Mouse (Mus musculus) midbrain, postnatal 0 days (tissue): ENCODE measurements at regions not wholly inside any gene's neighbourhood (a gene's known extent, or its start where the extent isn't known, plus 50 kb on each side); places are given as distances from the start of the nearest gene placed in this dataset.

Experiments used
- ATAC-seq: fragments of 200-750 bp; cut with Nextera tagmentation; 2 replicates; pipeline ENCODE4 v1.8.0; 2017; ENCODE audit warnings: moderate number of reproducible peaks, mild to moderate bottlenecking, moderate TSS enrichment, moderate library complexity; ENCODE audit not compliant: low FRiP score
- DNase-seq: peaks from one replicate; pipeline ENCODE4 v3.0.0-alpha.2; 2015; ENCODE audit warnings: low spot score
- H3K27ac ChIP-seq: fragments of 300-500 bp; sonication (generic); 2 replicates; pipeline ENCODE4 v1.5.1; 2014; ENCODE audit warnings: low read depth, mild to moderate bottlenecking, low read length, mixed read lengths
- H3K27me3 ChIP-seq: fragments of 300-500 bp; sonication (generic); 2 replicates; pipeline ENCODE4 v1.6.1; 2014; ENCODE audit warnings: low read length, control low read depth, mixed read lengths; ENCODE audit not compliant: insufficient read depth
- H3K36me3 ChIP-seq: fragments of 300-500 bp; sonication (generic); 2 replicates; pipeline ENCODE4 v1.6.1; 2014; ENCODE audit warnings: low read length, control low read depth, mixed read lengths; ENCODE audit not compliant: insufficient read depth
- H3K4me1 ChIP-seq: fragments of 300-500 bp; sonication (generic); 2 replicates; pipeline ENCODE4 v1.6.1; 2014; ENCODE audit warnings: mild to moderate bottlenecking, control low read depth, antibody characterized with exemption, low read length, mixed read lengths; ENCODE audit not compliant: insufficient read depth
- H3K4me2 ChIP-seq: fragments of 300-500 bp; sonication (generic); 2 replicates; pipeline ENCODE4 v1.6.1; 2014; ENCODE audit warnings: low read depth, mild to moderate bottlenecking, low read length, mixed read lengths; ENCODE audit not compliant: poor library complexity, severe bottlenecking
- H3K4me3 ChIP-seq: fragments of 300-500 bp; sonication (generic); 2 replicates; pipeline ENCODE4 v1.5.1; 2014; ENCODE audit warnings: low read depth, mild to moderate bottlenecking, low read length, moderate library complexity
- H3K9ac ChIP-seq: fragments of 300-500 bp; sonication (generic); replicated peaks from 2 replicates; pipeline ENCODE4 v1.6.1; 2014; ENCODE audit warnings: mild to moderate bottlenecking, low read length, moderate library complexity, mixed read lengths; ENCODE audit not compliant: poor library complexity, severe bottlenecking
- H3K9me3 ChIP-seq: fragments of 300-500 bp; sonication (generic); 2 replicates; pipeline ENCODE4 v1.6.1; 2016; ENCODE audit warnings: low read length, control low read depth
- CTCF ChIP-seq: IDR thresholded peaks from 2 replicates; pipeline ENCODE4 v1.5.1; 2016; ENCODE audit warnings: antibody characterized with exemption, mild to moderate bottlenecking
- WGBS: fragments of 180-500 bp; shearing (Covaris S2); extraction: QIAGEN DNeasy Blood & Tissue Kit; methylation state at CpG from one replicate; pipeline ENCODE4 v1.1.7; 2014; 5-methylcytosine and 5-hydroxymethylcytosine counted together

DNA sequence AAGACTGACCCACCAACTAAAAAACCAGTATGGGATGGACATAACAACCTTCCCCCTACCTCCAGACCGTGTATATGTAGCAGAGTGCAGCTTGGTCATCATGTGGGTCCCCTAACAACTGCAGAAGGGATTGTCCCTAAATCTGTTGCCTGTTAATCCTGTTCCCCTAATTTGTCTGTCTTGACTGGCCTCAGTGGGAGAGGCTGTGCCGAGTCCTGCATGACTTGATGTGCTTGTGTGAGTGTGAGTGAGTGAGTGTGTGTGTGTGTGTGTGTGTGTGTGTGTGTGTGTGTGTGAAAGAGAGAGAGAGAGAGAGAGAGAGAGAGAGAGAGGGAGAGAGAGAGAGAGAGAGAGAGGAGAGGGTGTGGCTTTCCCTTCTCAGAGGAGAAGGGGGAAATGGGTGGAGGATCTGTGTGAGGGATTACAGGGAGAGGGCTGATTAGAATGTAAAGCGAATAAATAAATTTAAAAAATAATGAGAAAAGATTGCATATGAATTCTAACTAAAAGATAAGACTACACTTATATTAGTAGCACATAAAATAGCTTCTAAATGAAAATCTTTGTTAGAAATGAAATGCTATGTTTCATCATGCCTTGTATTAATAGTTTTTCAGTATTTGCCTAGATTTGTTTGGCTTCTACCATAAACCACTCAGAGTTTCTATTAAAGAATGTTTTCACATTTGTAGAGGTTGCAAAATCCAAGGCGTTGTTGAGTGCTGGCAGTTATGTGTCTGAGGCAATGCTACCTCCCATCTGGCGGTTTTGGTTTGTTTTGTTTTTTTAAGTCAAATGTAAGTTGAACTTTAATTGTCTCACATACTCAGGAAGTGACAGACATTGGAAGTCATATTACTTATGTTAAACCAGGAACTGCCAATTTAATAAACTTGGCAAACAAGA lies 740.9 kb downstream of the Abca13 start:
- Histone ChIP-seq H3K27ac (no peak overlapping the region), H3K9ac (no peak overlapping the region), H3K27me3 (no peaks in the 10 kb centered on the region), H3K9me3 (no peaks in the 10 kb centered on the region), H3K4me1 (no peaks in the 10 kb centered on the region), H3K4me3 (no peak overlapping the region), H3K4me2 (no peak overlapping the region), H3K36me3 (no peaks in the 10 kb centered on the region)
- 79% methylated on average over 5 of the region's 5 CpGs for WGBS
- no peak for DNase-seq
- no peak for ATAC-seq
- no peak for TF ChIP-seq CTCF

DNA sequence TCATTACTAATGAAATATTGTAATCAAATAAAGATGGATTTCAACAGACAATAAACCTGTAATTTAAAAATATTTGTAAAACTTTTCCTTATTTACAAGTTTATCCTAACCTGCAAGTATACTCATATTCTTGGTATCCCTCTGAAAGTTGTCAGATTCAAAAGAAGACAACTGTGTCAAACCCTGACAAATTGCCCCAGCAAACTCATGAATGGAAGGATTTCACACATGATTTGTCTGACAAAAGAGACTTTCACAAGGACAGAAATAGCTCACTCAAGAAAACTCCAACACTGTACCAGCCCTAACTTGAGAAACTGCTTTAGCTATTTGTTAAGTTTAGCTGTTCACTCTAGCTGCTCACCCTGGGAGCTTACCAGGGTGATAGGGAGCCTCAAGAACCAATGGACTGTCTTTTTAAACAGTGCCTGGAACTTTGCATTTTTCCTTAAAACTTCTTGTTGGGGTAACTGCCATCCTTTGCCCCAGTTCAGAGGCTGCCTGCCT lies 771.0 kb downstream of the Abca13 start:
- no peaks in the 10 kb centered on the region for H3K36me3 ChIP-seq
- no peak for DNase-seq
- TF ChIP-seq CTCF = no peak
- ATAC-seq = no peak
- H3K9me3 ChIP-seq = no peaks in the 10 kb centered on the region
- H3K4me1 ChIP-seq = no peaks in the 10 kb centered on the region
- no peak overlapping the region for H3K9ac ChIP-seq
- H3K4me2 ChIP-seq = no peak overlapping the region
- no peak overlapping the region for H3K27ac ChIP-seq
- H3K4me3 ChIP-seq = no peak overlapping the region
- H3K27me3 ChIP-seq = no peaks in the 10 kb centered on the region

DNA sequence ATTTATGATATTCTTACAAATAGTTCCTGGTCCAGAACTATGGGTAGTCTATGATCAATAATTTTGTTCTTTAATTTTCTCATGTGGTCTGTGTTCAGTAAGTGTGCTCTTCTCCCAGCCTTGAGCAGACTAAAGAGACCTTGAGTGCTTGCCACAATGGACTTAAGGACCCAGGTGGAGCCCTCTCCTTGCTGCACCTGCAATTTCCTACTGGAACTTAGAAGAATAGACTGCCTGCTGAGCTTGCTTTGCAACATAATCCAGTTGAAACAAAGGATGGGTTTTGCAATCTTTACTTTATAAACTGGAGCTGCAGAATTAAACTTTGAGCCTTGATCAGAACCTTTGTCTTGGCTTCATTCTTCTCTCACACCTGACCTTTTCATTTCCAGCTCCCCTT lies 791.2 kb downstream of the Abca13 start:
- H3K4me2 ChIP-seq = no peak overlapping the region
- no peaks in the 10 kb centered on the region for H3K36me3 ChIP-seq
- ATAC-seq (no peak), DNase-seq (no peak)
- no peak overlapping the region for H3K9ac ChIP-seq
- no peaks in the 10 kb centered on the region for H3K9me3 ChIP-seq
- H3K4me1 ChIP-seq = no peaks in the 10 kb centered on the region
- no peak overlapping the region for H3K27ac ChIP-seq
- H3K4me3 ChIP-seq = no peak overlapping the region
- H3K27me3 ChIP-seq = no peaks in the 10 kb centered on the region
- TF ChIP-seq CTCF = no peak

DNA sequence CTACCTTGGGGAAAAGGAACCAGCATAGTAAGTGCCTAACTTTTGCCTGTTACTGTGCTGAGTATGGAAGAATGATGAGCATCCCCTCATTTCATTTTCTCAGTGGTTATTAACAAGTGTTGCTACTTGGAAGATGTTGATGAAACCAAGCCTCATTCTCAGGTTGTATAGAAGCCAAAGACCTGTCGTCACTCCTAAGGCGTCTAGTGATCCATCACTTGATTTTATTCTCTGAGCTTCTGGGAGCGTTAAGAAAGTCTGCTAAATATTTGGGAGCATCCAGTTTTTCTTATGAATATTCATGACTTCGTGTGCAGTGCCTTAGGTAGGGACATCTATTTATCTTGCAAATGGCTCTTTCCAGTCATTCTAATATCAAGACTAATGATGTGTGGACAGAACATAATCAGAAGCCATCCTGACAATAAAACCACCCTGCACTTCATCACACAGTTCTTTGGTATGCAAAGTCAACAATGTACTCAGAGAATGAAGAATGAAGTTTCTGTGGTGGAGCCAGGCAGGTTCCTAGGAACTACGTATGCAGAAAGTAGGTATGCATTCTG lies 802.9 kb downstream of the Abca13 start:
- H3K4me1 ChIP-seq = no peaks in the 10 kb centered on the region
- H3K36me3 ChIP-seq = no peaks in the 10 kb centered on the region
- no peak overlapping the region for H3K4me3 ChIP-seq
- TF ChIP-seq CTCF = no peak
- H3K9me3 ChIP-seq = no peaks in the 10 kb centered on the region
- no peak overlapping the region for H3K9ac ChIP-seq
- 67% methylated on average over 5 of the region's 5 CpGs for WGBS
- no peak overlapping the region for H3K4me2 ChIP-seq
- DNase-seq (peak; percentile 5), ATAC-seq (no peak)
- H3K27ac ChIP-seq = no peak overlapping the region
- H3K27me3 ChIP-seq = no peaks in the 10 kb centered on the region

DNA sequence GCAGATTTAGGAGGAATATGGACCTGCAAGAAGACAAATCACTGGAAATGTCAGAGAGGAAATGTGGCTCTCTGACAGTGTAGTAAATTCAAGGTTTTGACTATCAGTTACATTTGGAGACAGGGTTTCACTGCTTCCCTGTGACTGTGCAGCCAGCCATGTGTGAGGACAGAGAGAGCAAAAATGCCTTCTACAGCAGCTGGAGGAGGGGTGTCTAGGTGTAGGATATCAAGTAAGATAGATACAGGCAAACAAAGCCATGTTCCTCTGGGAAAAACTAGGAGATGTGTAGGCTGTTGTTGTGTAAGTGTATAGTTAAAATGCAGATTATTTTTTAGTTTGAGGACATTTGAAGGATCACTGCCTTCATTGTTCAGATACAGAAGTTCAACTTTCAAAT lies 803.6 kb downstream of the Abca13 start:
- Histone ChIP-seq H3K36me3 (no peaks in the 10 kb centered on the region), H3K4me3 (no peak overlapping the region), H3K4me2 (no peak overlapping the region), H3K4me1 (no peaks in the 10 kb centered on the region), H3K27ac (no peak overlapping the region), H3K9ac (no peak overlapping the region), H3K9me3 (no peaks in the 10 kb centered on the region), H3K27me3 (no peaks in the 10 kb centered on the region)
- TF ChIP-seq CTCF = no peak
- no peak for ATAC-seq
- DNase-seq = no peak

DNA sequence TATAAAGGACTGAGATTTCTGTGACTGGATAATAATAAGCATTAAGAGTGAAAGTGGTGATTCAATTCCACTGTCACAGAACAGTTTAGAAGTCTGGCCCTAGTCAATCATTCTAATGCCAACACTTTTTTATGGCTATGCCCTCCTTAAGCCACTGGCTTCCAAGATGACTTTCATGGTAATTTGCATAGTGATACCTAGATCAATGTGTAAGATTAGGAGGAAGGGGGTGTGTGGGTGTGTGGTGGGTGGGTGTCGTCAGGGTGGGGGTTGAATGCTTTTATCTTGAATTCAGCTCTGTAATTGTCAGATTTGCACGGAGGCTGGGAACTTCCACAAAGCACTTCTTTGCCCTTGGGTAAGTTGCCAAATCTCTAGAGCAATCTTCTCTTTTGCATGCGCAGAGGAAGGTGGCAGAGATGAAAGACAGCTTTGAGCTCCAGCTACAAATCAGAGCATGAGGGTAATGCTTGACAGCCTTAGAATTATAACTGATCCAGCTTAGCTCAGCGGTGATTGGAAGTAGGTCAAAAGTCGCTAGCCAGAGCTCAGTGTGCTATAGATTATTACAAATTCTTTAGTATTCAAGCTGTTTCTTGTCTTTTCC lies 805.9 kb downstream of the Abca13 start:
- peak; percentile 54; the same call in 1 of the 2 replicates for ATAC-seq
- Histone ChIP-seq H3K9ac (no peak overlapping the region), H3K4me3 (no peak overlapping the region), H3K27ac (no peak overlapping the region), H3K4me2 (no peak overlapping the region), H3K27me3 (no peaks in the 10 kb centered on the region), H3K36me3 (no peaks in the 10 kb centered on the region), H3K9me3 (no peaks in the 10 kb centered on the region), H3K4me1 (no peaks in the 10 kb centered on the region)
- peak; percentile 31 for DNase-seq
- 17% methylated on average over 5 of the region's 5 CpGs for WGBS
- no peak for TF ChIP-seq CTCF
